Mouse (Mus musculus) large intestine, adult 2 months (tissue): Measurements from ENCODE around the gene Arf1. TPM values are rescaled to one million over a fixed set of nuclear protein-coding genes. Genes with fewer than 3 reads are reported as not detected.

Experiments used
- polyA plus RNA-seq: library from polyadenylated mRNA; depleted of rRNA; stranded (reverse); fragments of >200 nt; gene quantifications from 2 replicates; pipeline ENCODE4 v1.2.3, GENCODE M21; 2012; rRNA removed

The Arf1 gene
- polyA plus RNA-seq, 1 experiment: 693 TPM

Other genes with a start within 250 kb of the Arf1 start
- 0.62 and 0.92 TPM in 2 replicates for gene Obscn, start 91.9 kb downstream of the Arf1 start, polyA plus RNA-seq
- 4.7 and 7.1 TPM in 2 replicates for gene Iba57, start 64.5 kb downstream of the Arf1 start, polyA plus RNA-seq
- gene Gjc2, start 45.1 kb downstream of the Arf1 start, polyA plus RNA-seq: 1.7 and 2.5 TPM in 2 replicates
- gene Guk1, start 36.1 kb downstream of the Arf1 start, polyA plus RNA-seq: 143 and 195 TPM in 2 replicates
- 36.9 and 46.1 TPM in 2 replicates for gene Mrpl55, start 25.8 kb downstream of the Arf1 start, polyA plus RNA-seq
- gene 2310033P09Rik, start 19.9 kb downstream of the Arf1 start, polyA plus RNA-seq: 21.1 and 21.6 TPM in 2 replicates
- not detected in 2 replicates for gene Wnt3a, start 62.5 kb upstream of the Arf1 start, polyA plus RNA-seq
- 1.0 and 1.4 TPM in 2 replicates for gene Wnt9a, start 78.7 kb upstream of the Arf1 start, polyA plus RNA-seq
- gene Prss38, start 147.4 kb upstream of the Arf1 start, polyA plus RNA-seq: not detected in 2 replicates
- 3.8 and 4.9 TPM in 2 replicates for gene Jmjd4, start 221.8 kb upstream of the Arf1 start, polyA plus RNA-seq
- gene Snap47, start 222.9 kb upstream of the Arf1 start, polyA plus RNA-seq: 21.6 and 21.7 TPM in 2 replicates
- 0.46 and 0.48 TPM in 2 replicates for gene Zfp867, start 244.2 kb upstream of the Arf1 start, polyA plus RNA-seq